Mouse (Mus musculus) forebrain, embryonic 10.5 days (tissue): ENCODE data around the gene Junb. TPM values are rescaled to one million over a fixed set of nuclear protein-coding genes. Genes with fewer than 3 reads are reported as not detected.
A peak's percentile ranks its signal among the peaks of the same experiment; 100 is the strongest.

Source experiments
- DNase-seq: peaks from one replicate; pipeline ENCODE4 v3.0.0-alpha.2; 2017; ENCODE audit warnings: low spot score; ENCODE audit errors: extremely low spot score
- H3K27ac ChIP-seq: fragments of 300-500 bp; sonication (generic); 2 replicates; pipeline ENCODE4 v1.5.1; 2016; ENCODE audit warnings: mild to moderate bottlenecking
- H3K27me3 ChIP-seq: fragments of 300-500 bp; sonication (generic); 2 replicates; pipeline ENCODE4 v1.6.1; 2016; ENCODE audit warnings: mild to moderate bottlenecking; ENCODE audit not compliant: poor library complexity, severe bottlenecking
- H3K36me3 ChIP-seq: fragments of 300-500 bp; sonication (generic); replicated peaks from 2 replicates; pipeline ENCODE4 v1.6.1; 2016; ENCODE audit warnings: mild to moderate bottlenecking, moderate library complexity
- H3K4me1 ChIP-seq: fragments of 300-500 bp; sonication (generic); 2 replicates; pipeline ENCODE4 v1.6.1; 2016
- H3K4me3 ChIP-seq: fragments of 300-500 bp; sonication (generic); 2 replicates; pipeline ENCODE4 v1.5.1; 2016; ENCODE audit warnings: mild to moderate bottlenecking, moderate library complexity
- H3K9me3 ChIP-seq: fragments of 300-500 bp; sonication (generic); 2 replicates; pipeline ENCODE4 v1.6.1; 2016; ENCODE audit warnings: mild to moderate bottlenecking, moderate library complexity
- WGBS: fragments of 180-500 bp; shearing (Covaris S2); methylation state at CpG from one replicate; pipeline ENCODE4 v1.1.7; 2016; 5-methylcytosine and 5-hydroxymethylcytosine counted together
- polyA plus RNA-seq: library from polyadenylated mRNA; unstranded; fragments of >200 nt; fragmentation: Nextera tagmentation; extraction: Ambion mirVana; gene quantifications from 2 replicates; pipeline ENCODE4 v1.2.1, GENCODE M21; 2016

Gene Junb
- 3.8 and 4.0 TPM in 2 replicates for polyA plus RNA-seq

DNA sequence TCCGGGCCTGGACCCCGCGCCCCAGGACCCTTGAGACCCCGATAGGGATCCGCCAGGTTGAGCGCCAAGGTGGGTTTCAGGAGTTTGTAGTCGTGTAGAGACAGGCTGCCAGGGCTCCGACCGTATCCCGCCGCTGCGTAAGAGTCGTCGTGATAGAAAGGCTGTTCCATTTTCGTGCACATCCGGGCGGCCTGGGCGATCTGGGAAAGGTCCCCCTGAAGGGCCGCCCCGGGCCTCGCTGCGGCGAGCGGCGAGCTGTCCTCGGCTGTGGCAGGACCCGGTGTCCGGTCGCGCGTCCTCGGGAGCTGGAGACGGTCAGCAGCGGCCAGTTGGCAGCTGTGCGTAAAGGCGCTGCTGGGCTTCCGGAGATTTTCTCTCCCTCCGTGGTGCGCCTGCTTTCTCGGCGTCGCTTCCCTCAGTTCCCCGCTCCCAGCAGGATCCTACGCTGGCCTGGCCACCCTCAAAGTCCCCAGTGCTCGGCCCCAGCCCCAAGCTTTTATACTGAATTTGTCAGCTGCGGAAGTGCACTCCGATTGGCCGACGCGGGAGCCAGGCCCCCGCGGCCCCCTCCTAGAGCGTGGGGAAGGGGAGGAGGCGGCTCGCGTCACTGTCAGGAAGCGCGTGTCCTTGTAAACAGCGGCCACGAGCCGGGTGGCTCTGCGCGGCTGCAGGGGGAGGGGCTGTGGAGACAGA lies at the start of gene Junb:
TSS of gene Junb (minus strand) at position 471 of the 693 bp plus-strand sequence.
- Histone ChIP-seq H3K9me3 (no peaks in the 10 kb centered on the region), H3K36me3 (peaks cover 19% of the 10 kb centered on the region), H3K27ac (peak within 1 kb of the TSS; percentile 79), H3K4me3 (peak within 1 kb of the TSS; percentile 68), H3K27me3 (peaks cover 64% of the 10 kb centered on the region), H3K4me1 (peaks cover 71% of the 10 kb centered on the region)
- peak; percentile 79 for DNase-seq
- whole genome bisulfite sequencing, result under 1% methylated on average over 63 of the region's 63 CpGs

GRCm38 (mm10) chr8:85027922-85028321 lies 49.4 kb upstream of the Junb start:
- peak overlapping the region; percentile 99; the same call in 1 of the 2 replicates for H3K27ac ChIP-seq
- no peak for DNase-seq
- no peaks in the 10 kb centered on the region for H3K9me3 ChIP-seq
- 42% methylated on average over 2 of the region's 2 CpGs for WGBS
- H3K27me3 ChIP-seq, result no peaks in the 10 kb centered on the region
- peak overlapping the region; percentile 100 for H3K4me3 ChIP-seq
- H3K4me1 ChIP-seq, result peaks cover 44% of the 10 kb centered on the region
- peaks cover 59% of the 10 kb centered on the region for H3K36me3 ChIP-seq

DNA sequence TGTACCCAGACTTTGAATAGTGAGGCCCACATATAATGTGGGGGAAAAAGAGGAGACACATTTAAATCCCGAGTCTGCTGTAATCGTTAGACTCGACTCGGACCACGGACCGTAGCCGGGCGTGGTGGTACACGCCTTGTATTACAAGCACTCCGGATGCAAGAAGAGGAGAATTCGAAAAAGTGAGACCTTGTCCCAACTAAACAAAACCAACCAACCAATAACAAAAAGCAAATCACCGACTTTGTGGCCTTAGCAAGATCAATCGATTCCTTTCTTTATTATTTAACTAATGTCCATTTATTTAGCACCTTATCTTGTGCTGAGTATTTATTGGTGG lies 49.0 kb upstream of the Junb start:
- H3K36me3 ChIP-seq, result peaks cover 59% of the 10 kb centered on the region
- 2% methylated on average over 13 of the region's 13 CpGs for WGBS
- no peak for DNase-seq
- H3K4me1 ChIP-seq, result peaks cover 44% of the 10 kb centered on the region
- H3K27me3 ChIP-seq, result no peaks in the 10 kb centered on the region
- H3K27ac ChIP-seq, result peak overlapping the region; percentile 99
- no peaks in the 10 kb centered on the region for H3K9me3 ChIP-seq
- peak overlapping the region; percentile 100 for H3K4me3 ChIP-seq

GRCm38 (mm10) chr8:85026670-85027515 lies 48.4 kb upstream of the Junb start, which contains the start of gene Trir:
Trir (plus strand) TSS chr8:85026823.
- Histone ChIP-seq H3K4me1 (peaks cover 44% of the 10 kb centered on the region), H3K9me3 (no peaks in the 10 kb centered on the region), H3K4me3 (peak within 1 kb of the TSS; percentile 100), H3K27me3 (no peaks in the 10 kb centered on the region), H3K27ac (peak within 1 kb of the TSS; percentile 99), H3K36me3 (peaks cover 59% of the 10 kb centered on the region)
- WGBS, result under 1% methylated on average over 75 of the region's 75 CpGs
- DNase-seq, result peak; percentile 98

DNA sequence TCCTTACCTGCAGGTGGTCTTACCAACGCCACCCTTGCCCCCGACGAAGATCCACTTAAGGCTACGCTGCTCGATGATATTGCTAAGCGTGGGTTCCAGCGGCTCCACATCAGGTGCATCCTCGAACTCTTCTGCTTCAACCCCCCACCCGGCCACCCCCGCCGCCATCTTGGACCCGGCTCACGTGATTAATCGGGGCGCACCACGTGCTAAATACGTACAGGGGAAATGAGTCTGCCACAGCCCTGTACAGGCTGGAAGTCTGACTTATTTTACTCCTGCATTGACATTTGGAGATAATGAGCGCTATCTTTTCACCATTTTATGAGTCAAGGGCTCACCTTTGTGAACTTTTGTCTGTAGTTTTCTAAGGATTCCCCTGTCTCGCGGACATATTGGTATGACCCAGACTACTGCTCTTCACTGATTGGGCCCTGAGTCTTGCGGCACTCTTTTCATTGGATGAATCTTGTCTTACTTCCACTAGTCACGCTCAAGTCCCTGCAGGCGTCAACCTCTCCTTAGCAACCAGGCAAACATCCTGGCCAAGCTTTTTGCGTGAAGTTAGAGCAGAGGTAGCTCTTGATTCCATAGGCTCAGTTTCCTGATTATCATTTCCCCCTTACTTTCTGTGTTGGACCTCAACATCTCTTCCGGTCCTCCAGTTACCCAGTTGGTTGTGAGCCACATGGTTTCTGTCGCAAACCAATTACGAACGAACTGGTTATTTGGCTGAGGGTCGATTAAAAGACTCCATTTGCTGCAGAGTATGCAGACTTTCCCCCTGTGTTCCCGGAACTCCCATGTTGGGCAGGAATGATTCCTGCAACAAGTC lies 46.8 kb upstream of the Junb start, which contains the start of gene Asna1:
TSS of gene Asna1 (minus strand) at position 184 of the 835 bp plus-strand sequence.
- H3K27ac ChIP-seq, result peak within 1 kb of the TSS; percentile 99
- H3K4me3 ChIP-seq, result peak within 1 kb of the TSS; percentile 100
- peaks cover 44% of the 10 kb centered on the region for H3K4me1 ChIP-seq
- no peaks in the 10 kb centered on the region for H3K9me3 ChIP-seq
- WGBS, result 9% methylated on average over 30 of the region's 30 CpGs
- H3K27me3 ChIP-seq, result no peaks in the 10 kb centered on the region
- DNase-seq, result peak; percentile 88
- peaks cover 59% of the 10 kb centered on the region for H3K36me3 ChIP-seq

- Histone ChIP-seq H3K27me3 (no peaks in the 10 kb centered on the region), H3K4me1 (peaks cover 37% of the 10 kb centered on the region), H3K4me3 (peak overlapping the region; percentile 100), H3K36me3 (peaks cover 59% of the 10 kb centered on the region), H3K27ac (no peak overlapping the region), H3K9me3 (no peaks in the 10 kb centered on the region)
- WGBS, result 92% methylated on average over 3 of the region's 3 CpGs
- DNase-seq, result no peak
These were observed 45.3 kb upstream of the Junb start for GRCm38 (mm10) chr8:85023846-85024245.

DNA sequence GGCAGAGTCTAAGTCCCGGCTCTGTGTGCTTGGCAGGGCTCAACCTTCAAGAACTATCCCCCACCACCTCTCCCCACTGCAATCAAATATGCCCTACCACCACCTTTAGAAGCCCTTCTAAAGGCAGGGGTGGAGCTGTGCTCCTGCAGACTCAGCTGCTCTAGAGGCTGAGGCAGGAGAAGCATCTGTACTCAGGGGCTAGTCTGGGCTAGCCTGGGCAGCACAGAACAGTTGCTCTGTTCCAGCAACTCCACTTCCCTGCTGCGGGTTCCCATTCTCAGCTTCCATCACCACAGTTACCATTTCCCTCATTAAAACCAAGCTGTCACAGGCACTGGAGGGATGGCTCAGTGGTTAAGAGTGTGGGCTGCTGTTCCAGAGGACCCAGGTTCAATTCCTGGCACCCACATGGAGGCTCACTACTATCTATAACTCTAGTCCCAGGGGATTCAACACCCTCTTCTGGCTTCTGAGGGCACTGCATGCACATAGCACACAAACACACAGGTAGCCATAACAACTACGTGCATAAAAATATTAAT lies 43.1 kb upstream of the Junb start:
- Histone ChIP-seq H3K36me3 (peaks cover 76% of the 10 kb centered on the region), H3K4me3 (no peak overlapping the region), H3K4me1 (peaks cover 33% of the 10 kb centered on the region), H3K9me3 (no peaks in the 10 kb centered on the region), H3K27me3 (no peaks in the 10 kb centered on the region), H3K27ac (no peak overlapping the region)
- DNase-seq, result no peak
- WGBS, result 94% methylated on average over 3 of the region's 3 CpGs

- WGBS, result 32% methylated on average over 5 of the region's 5 CpGs
- DNase-seq, result no peak
- Histone ChIP-seq H3K27ac (no peak overlapping the region), H3K9me3 (no peaks in the 10 kb centered on the region), H3K36me3 (peaks cover 55% of the 10 kb centered on the region), H3K4me3 (no peak overlapping the region), H3K4me1 (peaks cover 16% of the 10 kb centered on the region), H3K27me3 (peaks cover 28% of the 10 kb centered on the region)
These were observed 38.7 kb upstream of the Junb start for GRCm38 (mm10) chr8:85017209-85017608.

DNA sequence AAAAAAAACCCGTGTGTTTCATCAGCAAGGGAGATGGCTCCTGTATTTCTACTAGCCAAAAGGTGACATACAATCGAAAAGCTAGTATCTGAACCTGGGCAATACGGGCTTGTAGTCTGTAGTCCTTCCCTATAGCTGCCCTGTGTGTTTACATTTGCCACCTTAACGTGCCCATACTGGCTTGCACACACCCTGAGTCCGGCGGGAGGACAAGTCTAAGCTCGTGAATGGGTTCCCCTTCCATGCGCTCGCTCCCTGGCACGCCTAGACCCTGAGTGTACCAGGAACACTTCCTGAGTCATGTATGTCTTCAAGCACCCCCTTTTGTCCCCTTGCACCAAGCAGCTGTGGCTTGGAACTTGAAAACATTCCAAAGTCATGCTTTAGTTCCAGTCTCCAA lies 38.2 kb upstream of the Junb start:
- Histone ChIP-seq H3K36me3 (peaks cover 51% of the 10 kb centered on the region), H3K4me3 (no peak overlapping the region), H3K9me3 (no peaks in the 10 kb centered on the region), H3K4me1 (peaks cover 16% of the 10 kb centered on the region), H3K27me3 (peaks cover 33% of the 10 kb centered on the region), H3K27ac (no peak overlapping the region)
- 70% methylated on average over 10 of the region's 10 CpGs for WGBS
- DNase-seq, result no peak

- no peak for DNase-seq
- peaks cover 28% of the 10 kb centered on the region for H3K36me3 ChIP-seq
- no peaks in the 10 kb centered on the region for H3K9me3 ChIP-seq
- H3K4me1 ChIP-seq, result peaks cover 20% of the 10 kb centered on the region
- 59% methylated on average over 1 of the region's 2 CpGs for WGBS
- peak within 1 kb of the TSS; percentile 49 for H3K4me3 ChIP-seq
- H3K27me3 ChIP-seq, result peaks cover 50% of the 10 kb centered on the region
- peak within 1 kb of the TSS; percentile 68 for H3K27ac ChIP-seq
These were observed 35.9 kb upstream of the Junb start, which contains the start of gene Best2 for GRCm38 (mm10) chr8:85014431-85014830. Best2 (minus strand) TSS chr8:85014531.

- H3K36me3 ChIP-seq, result peaks cover 17% of the 10 kb centered on the region
- H3K4me1 ChIP-seq, result peaks cover 20% of the 10 kb centered on the region
- peak overlapping the region; percentile 49 for H3K4me3 ChIP-seq
- WGBS, result 7% methylated on average over 25 of the region's 26 CpGs
- H3K9me3 ChIP-seq, result no peaks in the 10 kb centered on the region
- DNase-seq, result peak; percentile 77
- H3K27ac ChIP-seq, result peak overlapping the region; percentile 68
- H3K27me3 ChIP-seq, result peaks cover 61% of the 10 kb centered on the region
These were observed 34.8 kb upstream of the Junb start for GRCm38 (mm10) chr8:85013230-85013840.

DNA sequence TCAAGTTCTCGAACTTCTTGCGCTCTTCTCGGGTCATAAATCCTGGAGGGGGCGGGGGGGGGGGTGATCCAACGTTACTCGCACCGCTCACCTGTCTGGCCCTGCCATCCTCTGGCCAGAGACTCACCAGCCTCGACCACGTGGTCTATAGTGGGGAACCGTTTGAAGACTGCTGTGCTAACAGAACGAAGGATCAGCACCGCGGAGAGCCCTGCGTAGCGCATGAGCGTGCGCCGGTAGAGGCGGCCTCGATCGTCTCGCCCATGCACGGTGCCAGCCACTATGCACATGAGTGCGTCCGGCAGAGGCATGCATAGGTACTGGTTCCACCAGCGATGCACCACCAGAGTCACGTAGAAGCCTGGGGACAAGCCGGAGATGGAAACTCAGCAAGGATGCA lies 32.7 kb upstream of the Junb start:
- DNase-seq, result no peak
- H3K36me3 ChIP-seq, result no peaks in the 10 kb centered on the region
- H3K4me1 ChIP-seq, result peaks cover 15% of the 10 kb centered on the region
- H3K27ac ChIP-seq, result no peak overlapping the region
- peaks cover 79% of the 10 kb centered on the region for H3K27me3 ChIP-seq
- H3K4me3 ChIP-seq, result no peak overlapping the region
- 19% methylated on average over 28 of the region's 28 CpGs for WGBS
- H3K9me3 ChIP-seq, result no peaks in the 10 kb centered on the region
